Mouse (Mus musculus): ENCODE measurements around the gene Sun3.

GRCm38 (mm10) chr11:9056937-9057336, 8.1 kb upstream of the Sun3 start:
- TF ChIP-seq CTCF (IDR thresholded peaks at IDR 0.05; ENCODE audit: low read depth, low read length) (no peak), TAL1 (conservative IDR thresholded peaks at IDR 0.05; ENCODE audit: low read depth, low read length) (no peak), GATA1 (IDR thresholded peaks at IDR 0.05; ENCODE audit: borderline replicate concordance, low read length) (no peak), POLR2AphosphoS5 (IDR thresholded peaks at IDR 0.05; ENCODE audit: insufficient replicate concordance, low read depth, low read length) (no peak)
